Mouse (Mus musculus) liver, postnatal 0 days (tissue): Measurements from ENCODE around the gene Epop.
A peak's percentile ranks its signal among the peaks of the same experiment; 100 is the strongest.

Source experiments
- CTCF ChIP-seq: sonication (generic); IDR thresholded peaks from 2 replicates; pipeline ENCODE4 v1.5.1; 2016; ENCODE audit warnings: antibody characterized with exemption, low read depth
- EP300 ChIP-seq: IDR thresholded peaks from 2 replicates; pipeline ENCODE4 v1.6.1; 2016; ENCODE audit warnings: antibody characterized with exemption, low read depth, mild to moderate bottlenecking

DNA sequence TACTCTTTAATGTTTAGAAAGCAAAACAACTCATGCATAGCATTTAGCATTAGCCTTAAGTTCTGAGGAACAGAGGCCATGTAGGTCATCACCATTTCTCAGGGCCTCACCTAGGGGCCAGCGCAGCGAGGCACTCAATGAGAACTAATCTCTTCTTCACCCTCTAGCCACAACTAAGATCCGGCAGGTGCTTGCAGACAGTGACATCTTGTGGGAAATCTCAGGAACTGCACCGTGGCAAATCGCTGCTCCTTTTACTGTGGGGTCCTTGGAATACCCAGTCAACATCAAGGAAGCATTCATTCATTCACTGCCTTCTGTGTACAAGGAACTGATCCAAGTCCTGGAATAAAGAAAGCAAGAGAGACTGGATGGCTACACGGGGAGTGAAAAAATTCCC, 7.1 kb downstream of the Epop start:
- TF ChIP-seq CTCF (peak; percentile 97), EP300 (no peak)
